Mouse (Mus musculus): ENCODE data around the gene Fut4.

Fut4 gene

DNA sequence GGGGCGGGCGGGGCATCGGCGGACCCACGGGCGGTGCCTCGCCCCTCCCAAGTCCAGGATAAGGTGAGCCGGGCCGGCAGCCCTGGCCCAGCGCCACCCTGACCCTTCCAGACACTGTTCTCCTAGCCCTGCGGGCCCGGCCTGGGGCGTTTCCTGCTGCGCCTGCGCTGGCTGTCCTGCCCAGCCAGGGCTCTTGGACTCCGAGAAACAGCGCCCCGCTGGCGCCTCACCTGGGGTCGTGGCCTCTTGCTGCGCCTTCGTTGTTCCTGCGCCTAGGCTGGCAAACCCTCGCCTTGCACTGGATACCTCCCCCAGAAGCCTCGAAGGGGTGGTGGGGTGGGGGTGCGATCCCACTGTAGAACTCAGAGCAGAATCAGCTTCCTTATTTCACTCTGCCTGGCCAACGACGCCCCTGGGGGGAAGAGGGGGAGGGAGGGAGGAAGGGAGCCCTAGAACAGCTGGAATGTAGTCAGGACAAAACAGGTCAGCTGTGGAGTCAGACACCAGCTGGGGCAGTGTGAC lies at the start of gene Fut4:
Gene Fut4, minus strand, starts transcription at position 393 of the 522 bp plus-strand sequence.
- no peak for DNase-seq (ENCODE audit: low read depth)

DNA sequence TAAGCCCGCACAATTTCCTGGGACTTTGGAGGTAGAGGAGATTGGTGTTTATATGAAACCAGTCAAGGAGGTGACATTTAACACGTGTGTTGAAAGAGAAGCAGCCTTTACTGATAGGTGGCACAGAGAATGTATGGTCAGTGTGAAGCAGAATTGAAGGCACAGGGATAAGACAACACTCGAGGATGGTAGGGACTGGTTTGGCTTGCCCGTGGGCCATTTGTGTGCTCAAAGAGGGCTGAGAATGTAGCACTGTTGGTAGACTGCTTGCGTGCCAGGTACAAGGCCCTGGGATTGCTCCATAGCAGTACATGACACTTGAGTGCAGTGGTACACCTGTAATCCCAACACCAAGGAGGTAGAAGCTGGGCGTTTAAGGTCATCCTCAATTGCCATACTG lies 35.2 kb upstream of the Fut4 start:
- no peak for DNase-seq (ENCODE audit: low read depth)

DNA sequence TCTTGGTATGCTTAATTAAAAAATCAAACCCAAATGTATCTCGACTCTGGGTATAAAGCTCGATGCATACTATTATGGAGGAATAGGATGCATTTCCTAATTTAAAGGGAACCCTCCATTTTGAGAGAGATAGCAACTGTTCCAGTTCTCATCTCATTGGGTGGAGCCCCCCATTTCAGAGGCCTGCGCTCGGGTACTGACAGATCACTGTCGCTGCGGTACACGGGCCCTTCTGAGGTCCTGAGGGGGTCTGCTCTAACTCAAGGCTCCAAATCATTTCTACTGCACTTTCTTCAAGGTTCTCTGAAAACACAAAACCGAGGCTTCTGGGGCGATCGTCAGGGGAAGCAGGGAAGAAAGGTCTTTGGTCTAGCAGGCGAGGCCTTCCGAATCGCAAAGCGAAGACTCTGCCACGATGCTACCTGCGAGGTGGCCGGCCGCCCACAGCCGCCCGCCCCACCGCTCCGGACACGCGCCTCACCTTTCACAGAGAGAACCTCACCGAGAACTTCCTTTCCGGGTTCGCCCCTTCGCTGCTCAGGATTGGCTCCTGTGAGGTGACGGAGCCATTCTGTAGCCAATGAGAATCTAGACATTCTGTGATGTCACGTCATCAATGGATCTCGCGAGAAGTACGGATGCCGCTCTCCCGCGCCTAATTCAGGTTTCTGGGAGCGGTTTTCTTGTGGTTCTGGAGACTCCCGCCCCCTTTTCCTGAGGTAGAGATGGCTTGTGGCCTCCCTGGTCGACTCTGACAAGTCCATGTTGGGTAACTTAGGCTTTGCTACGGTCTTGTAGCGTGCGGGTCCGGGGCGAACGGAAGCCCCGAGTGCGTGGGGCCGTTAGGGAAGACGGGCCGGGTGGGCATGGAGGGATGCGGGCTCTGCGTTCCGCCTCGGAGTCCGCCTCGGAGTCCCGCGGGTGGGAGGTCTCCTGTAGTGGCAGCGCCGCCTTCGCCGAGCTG lies 32.1 kb upstream of the Fut4 start, which contains the start of the genes Mre11a and Ankrd49:
Gene Mre11a, plus strand, starts transcription at position 616 of the 964 bp plus-strand sequence.
Gene Ankrd49, minus strand, starts transcription at position 818 of the 964 bp plus-strand sequence.
- DNase-seq (ENCODE audit: low read depth), result peak; percentile 99

DNA sequence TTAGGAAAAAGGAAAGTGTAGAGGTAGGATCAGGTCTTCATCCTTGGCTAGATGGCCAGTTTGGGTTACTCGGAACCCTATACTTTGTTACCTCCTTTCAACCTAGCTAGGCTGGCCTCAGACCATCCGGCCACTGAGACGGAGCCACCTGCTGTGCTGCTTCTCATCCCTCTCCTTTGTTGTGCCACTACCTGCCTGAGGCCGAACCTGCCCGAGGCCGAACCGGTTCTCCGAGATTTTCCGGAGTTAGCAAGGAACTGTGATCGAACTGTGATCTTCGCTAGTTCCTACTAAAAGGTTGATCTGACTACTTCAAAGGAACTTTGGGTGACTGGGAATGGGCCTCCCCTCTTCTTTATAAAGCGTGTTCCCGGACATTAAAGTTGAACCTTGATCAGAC lies 26.1 kb upstream of the Fut4 start:
- DNase-seq (ENCODE audit: low read depth), result no peak

DNA sequence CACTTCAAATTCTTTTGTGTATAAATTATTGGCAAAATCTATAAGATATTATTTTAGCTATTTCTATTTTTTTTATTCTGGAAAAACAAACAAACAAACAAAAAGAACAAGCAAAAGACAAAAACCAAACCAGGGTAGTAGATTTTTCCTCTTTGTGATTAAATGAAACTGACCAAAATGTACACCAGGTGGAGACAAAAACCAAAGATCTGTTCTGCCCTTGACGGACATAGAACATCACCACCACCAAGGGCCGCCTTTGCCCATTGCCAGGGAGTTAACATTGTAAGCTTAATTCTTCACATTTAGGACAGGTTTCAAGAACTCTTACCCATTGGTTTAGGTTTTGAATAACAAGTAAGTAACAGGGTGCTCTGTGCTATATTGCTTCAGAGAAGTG lies 21.6 kb upstream of the Fut4 start:
- DNase-seq (ENCODE audit: low read depth), result peak; percentile 66

DNA sequence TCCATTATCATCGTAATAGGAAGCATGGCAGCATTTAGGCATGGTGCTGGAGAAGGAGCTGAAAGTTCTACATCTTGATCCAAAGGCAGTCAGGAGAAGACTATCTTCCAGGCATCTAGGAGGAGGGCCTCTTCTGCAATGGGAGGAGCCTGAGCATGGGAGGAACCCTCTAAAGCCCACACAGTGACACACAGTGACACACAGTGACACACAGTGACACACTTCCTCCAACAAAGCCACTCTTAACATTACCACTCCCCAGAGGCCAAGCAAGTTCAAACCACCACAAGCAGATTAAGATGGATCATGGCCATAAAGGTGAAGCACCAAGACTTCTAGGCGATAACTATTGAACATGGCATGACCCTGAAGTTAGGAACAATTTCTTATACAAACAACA lies 19.9 kb upstream of the Fut4 start:
- DNase-seq (ENCODE audit: low read depth), result peak; percentile 75

DNA sequence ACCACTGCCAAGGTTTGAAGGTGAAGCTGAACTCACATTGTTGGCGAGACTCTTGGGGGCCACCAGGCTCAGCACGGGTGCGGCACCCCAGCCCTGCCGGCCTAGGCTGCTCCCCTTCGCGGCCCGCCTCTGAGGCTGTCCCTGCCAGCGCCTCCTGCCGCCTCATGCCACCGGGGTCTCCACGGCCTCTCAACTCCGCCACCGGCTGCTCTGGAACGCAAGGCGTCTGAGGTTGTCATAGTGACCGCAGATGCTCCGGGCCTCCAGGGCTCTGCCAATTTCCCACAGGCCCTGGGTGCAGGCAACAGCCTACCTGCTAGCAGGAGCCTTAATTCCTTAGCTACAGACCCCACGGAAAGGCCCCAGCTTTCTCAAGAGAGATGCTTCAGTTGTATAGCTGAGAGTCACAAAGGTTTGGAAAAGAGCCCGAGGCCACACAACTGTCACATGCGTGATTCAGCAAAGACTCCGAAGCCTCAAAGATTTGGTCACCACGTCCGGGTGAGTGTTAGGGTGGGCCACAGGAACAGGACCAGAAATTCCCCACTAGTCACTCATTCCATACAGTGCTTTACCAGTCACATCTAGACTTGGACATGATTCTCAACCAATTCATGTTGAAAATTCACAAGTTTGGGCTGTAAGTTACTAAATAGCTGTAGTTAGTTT lies 18.7 kb upstream of the Fut4 start, which contains the start of gene 1700012B09Rik:
Gene 1700012B09Rik, minus strand, starts transcription at position 228 of the 669 bp plus-strand sequence.
- peak; percentile 76 for DNase-seq (ENCODE audit: low read depth)

DNA sequence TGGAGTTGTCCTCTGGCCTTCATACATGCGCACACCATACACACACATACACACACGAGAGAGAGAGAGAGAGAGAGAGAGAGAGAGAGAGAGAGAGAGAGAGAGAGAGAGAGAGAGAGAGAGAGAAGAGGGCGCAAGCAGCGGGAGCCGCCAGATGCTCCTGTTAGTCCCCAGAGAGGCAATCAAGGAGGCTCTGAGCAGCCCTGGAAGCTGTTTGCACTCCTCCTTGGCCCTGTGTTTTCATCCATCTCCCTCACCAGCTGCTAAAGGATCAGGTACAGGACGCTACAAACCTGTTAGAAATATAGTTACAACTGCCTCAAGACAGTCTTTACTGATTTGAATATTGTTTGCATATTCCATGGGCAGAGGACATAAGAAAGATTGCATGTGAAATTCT lies 17.6 kb upstream of the Fut4 start:
- no peak for DNase-seq (ENCODE audit: low read depth)

DNA sequence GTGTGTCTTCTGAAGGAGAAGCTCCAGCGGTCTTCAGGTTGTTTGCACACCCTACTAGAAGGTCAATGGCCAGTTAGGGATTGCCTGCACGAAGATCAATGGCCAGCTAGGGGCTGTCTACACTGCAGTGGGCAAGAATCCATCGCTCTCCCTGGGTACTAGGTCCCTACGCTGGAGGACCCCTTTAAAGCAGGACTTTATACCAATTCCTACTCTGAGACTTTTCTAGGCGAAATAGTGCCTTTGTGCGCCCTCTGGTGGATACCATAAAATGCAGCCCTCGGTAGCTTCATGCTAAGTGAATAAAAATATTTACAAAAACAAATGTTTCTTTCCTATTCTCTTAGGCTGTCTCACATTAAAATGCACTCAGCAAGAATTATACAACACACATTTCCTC lies 12.6 kb upstream of the Fut4 start:
- DNase-seq (ENCODE audit: low read depth), result peak; percentile 54

DNA sequence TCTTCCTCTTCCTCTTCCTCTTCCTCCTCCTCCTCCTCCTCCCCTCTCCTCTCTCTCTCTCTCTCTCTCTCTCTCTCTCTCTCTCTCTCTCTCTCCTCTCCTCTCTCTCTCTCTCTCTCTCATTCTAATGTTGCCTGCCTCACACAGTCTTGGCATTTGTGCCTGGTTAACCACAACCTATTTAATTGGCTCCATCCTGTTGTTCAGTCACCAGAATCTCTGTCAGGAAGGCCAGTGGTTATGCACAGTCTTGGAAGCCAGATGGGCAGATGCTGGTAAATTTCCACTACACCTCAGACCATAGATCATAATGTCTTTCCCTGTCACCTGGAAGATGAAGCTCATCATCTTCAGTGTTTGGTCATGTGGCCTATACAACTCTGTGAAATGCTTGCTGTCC lies 7.1 kb upstream of the Fut4 start:
- DNase-seq (ENCODE audit: low read depth), result peak; percentile 59

DNA sequence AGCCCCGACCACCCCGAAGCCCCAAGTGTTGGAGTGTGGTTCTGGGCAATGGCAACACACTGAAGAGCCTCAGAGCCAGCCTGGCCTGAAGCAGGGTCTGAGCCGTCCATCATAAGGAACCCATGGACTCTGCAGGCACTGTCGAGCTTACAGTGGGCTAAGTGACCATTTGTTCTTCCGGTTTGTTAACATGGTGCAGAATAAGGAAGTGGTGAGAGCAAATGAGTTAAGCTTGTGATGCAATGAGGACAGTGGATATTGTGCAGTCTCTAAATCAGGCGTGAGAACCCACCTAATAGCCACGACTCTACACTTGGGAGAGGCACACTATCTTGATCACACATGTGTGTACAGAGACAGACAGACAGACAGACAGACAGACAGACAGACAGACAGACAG lies 6.4 kb upstream of the Fut4 start:
- DNase-seq (ENCODE audit: low read depth), result peak; percentile 79

DNA sequence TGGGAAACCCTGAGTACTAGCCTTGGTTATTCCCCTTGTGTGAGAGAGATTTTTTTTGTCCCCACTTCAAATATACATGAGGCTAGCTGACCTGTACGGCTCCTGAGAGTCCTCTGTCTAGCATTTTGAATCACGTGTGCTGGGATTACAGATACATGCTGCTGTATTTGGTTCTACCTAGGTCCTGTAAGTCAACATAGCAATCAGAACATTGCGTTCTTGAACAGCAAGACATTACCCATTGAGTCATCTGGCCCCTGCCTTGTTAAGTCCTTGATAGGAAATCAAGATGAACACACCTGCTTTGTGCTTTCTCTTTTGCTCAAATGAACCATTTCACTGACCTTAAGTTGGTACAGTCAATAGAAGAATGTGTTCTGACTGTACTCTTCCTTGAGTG lies 2.3 kb upstream of the Fut4 start:
- DNase-seq (ENCODE audit: low read depth), result no peak

DNA sequence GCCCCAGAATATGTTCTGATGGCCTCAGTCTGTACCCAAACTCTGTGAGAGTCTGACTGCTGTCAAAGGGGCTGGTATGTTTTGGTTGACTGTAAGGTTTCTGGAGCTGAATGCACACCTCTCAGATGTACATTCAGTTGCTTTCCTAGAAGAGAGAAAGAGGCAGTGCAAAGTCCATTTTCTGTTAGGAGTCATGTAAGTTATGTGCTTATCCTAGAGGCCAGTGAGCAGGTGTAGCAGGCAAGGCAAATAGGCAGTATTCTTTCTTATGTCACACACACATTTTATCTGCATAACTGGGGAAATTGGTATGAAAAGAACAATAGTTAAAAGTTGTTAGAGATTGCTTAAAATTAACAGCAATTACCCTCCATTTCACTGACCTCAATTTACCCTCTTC lies 1.8 kb upstream of the Fut4 start:
- DNase-seq (ENCODE audit: low read depth), result no peak

DNA sequence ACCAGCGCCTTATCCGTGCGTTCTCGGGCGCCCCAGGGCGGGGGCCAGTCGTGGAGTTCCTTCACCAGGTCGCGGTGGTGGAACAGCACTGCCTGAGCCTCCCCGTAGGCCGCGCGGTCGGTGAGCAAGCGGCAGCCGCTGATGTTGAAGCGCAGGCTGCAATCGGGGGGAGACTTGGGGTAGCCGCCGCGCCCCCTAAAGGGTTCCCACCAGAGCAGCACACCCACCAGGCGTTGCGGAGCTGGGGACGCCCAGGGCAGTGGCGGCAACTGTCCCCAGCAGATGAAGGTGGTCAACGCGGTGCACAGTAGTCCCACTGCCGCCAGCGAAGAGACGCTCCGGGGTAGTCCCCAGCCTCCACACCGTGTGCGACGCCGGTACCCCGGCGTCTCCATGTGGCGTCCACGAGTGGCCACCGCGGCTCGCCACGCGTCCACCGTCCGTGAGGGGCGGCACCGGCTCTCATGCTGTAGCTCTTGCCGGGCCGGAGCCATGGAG lies 641 bp downstream of the Fut4 start:
- no peak for DNase-seq (ENCODE audit: low read depth)

DNA sequence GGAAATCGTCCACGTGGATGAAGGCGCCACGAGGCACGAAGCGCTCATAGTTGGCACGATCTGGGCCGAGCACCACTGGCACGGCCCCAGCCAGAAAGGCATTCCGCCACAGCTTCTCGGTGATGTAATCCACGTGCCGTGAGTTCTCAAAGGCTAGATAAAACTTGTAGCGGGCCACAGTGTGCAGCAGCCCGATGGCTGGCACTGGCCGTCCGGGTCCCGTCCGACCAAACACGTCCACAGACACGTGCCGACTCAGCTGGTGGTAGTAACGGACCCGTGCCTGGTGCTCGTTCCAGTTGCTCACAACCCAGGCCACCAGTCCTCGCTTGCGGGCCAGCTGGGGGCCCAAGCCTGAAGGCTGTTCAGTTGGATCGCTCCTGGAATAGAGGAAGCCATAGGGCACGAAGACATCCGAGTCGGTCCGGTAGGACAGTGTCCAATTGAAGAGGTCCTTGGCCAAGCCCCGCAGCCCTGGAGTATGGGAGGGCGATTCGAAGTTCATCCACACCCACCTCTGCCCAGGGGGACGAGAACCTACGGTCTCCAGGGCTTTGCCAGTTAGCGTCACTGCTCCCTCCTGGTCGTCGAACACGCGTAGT lies 1.2 kb downstream of the Fut4 start:
- DNase-seq (ENCODE audit: low read depth), result no peak

DNA sequence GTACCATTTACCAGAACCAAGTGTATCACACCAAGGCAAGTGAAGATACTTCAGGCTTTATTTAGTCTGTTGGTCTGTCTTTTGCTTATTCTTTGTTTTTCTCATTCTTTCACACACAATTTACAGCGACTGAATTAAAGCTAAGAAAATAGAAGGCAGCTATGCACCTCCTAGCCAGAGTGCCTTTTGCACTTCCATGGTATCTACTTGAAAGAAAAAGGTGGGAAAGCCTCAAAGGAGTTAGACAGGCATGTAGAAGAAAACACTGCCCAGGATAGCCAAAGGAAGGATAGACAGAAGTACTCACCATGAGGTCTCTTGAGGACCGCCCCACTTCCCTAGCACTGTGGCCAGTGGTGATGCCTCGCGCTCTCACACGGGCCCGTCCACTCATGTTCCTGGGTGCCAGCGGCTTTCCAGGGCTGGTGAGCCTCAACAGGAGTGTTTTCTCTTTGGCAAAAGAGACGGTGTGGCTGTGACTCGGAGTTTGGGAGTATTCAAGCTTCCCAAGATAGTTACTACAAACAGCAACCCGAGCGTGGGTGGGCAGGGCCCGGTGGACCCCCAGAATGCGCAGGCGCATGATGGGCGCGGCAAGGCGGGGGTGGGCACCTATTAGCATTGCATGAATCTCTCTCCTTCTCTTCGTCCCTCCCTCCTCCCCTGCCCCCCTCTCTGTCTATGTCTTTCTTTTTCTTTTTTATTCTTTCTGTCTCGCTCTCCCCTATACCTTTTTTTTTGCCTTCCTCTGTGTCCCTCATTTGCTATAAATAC lies 11.9 kb downstream of the Fut4 start, which contains the start of gene Piwil4:
Gene Piwil4, minus strand, starts transcription at position 583 of the 774 bp plus-strand sequence.
- no peak for DNase-seq (ENCODE audit: low read depth)

DNA sequence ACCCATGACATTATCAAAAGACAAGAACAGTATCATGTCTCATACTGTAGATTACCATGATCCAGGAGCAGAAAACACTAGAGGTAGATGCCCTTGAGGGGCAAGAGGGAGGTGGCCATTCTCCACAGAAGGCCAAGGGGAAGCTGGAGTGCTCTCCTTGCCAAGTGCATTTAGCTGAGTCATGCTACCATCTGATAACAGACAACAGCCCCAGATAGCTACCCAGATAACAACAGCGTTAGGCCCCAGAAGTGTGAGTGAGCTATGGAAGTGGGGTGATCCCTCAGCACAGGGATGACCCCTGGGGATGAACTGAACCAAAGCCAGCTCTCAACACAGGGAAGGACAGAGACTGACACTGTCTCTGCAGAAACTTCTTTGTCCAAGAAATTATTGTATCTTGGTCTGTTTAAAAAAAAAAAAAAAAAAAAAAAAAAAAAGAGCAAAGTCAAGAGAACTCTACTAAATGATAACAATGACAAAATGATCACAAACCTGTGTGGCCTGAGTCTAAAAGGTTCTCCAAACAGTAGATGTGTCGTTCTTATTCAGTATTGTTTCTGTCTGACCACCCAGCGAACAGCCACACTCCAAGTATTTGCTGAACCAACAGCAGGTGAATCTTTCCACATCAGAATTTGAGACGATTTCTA lies 12.6 kb downstream of the Fut4 start:
- peak; percentile 54 for DNase-seq (ENCODE audit: low read depth)

DNA sequence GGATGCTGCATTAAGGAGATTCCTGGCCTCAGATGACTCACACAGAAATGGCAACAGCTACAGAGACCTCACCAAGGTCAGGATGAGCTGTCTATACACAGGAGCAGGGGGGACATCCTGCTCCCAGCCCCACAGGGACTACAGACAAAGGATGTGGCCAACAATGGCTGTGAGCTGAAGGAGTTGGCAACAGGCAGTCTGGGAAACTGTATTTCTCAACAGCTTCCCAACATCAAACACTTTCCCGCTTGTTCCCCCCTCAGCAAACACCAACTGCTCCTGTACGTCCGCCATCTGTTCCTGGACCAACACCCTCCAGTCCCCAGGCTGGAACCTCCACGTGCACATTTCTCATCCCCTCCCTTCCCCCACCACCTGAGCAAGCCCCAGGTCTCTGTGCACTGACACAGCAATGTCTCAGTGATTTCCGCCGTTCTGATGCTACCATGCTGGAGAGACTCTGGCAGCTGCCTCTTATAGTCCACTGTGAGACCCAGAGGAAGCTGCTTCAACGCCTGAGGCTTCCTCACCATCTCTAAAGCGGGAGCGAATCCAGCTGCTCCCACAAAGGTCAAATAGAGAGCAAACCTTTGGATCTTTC lies 21.2 kb downstream of the Fut4 start:
- peak; percentile 10 for DNase-seq (ENCODE audit: low read depth)

DNA sequence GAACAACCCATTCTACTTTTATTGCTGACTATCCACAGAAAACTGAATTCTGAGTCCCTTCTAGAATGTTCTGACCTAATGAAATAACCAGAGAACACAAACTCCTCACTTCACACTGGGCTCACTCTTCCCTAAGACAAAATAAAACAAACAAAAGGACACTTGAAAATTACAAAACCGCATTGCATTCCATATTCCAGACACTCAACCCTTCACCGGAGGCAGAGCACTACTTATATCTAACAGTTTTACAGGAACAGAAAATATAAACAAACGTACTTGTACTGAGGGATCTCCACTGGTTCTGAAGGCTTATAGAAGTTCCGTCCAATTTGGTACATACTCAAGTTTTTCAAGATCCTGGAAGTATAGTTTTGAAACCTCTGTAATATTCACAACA lies 23.8 kb downstream of the Fut4 start:
- no peak for DNase-seq (ENCODE audit: low read depth)

DNA sequence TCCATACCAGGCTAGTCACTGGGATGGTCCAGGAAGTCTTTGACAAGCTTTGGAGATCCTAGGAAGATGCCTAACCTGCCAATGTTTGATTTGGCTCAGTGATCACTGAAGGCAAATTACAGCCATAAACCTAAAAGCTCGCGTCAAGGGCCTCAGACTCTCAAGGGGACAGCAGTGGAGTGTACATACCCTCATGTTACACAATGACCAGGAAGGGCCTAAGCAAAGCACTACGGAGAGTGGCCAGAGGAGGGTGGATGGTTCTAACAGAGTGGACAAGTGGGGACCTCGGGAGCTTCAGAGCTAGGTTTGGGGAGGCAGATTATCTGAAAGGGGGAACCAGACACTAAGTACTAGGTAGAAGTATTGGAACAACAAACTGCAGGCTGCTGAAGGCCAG lies 25.6 kb downstream of the Fut4 start:
- no peak for DNase-seq (ENCODE audit: low read depth)

All from 416B (cell line).